ENCODE assay signal across 18 mouse cellular contexts in genomic region chr11:61654786-61655311, GRCm38 (mm10). TPM values are rescaled to one million over a fixed set of nuclear protein-coding genes. Genes with fewer than 3 reads are reported as not detected.
DNase-seq lines count a peak whose midpoint lies in the region; ATAC-seq and TF ChIP-seq lines count a peak whose summit lies in the region.
"Had no signal": no experiment of that assay in that cellular context is flagged by ENCODE, and none has a peak within 500 bp of the region (broad histone marks: within the 10 kb centered on the region; RNA-seq: fewer than 3 reads in every experiment).

No protein-coding gene starts in this region.

- H3K36me3 ChIP-seq in heart, embryonic 16.5 days (ENCODE audit: control insufficient read depth, insufficient read depth), result no peaks in the 10 kb centered on the region
- no peaks in the 10 kb centered on the region for H3K36me3 ChIP-seq in lung, embryonic 14.5 days (ENCODE audit: insufficient read depth)
- no peaks in the 10 kb centered on the region for H3K36me3 ChIP-seq in thymus, adult 2 months (ENCODE audit: control insufficient read depth, insufficient read depth, low read length)
- H3K36me3 ChIP-seq: forebrain, embryonic 10.5 days; midbrain, embryonic 13.5 days; stomach, embryonic 15.5 days had no signal

- H3K4me3 ChIP-seq in heart, embryonic 16.5 days (ENCODE audit: low read length), result no peak overlapping the region
- 0 out of 2 replicates have a peak overlapping the region, but pooled peaks have one; percentile 2 for H3K4me3 ChIP-seq in lung, embryonic 14.5 days (ENCODE audit: low read depth, low read length)
- peak overlapping the region; percentile 55 for H3K4me3 ChIP-seq in thymus, adult 2 months (ENCODE audit: control insufficient read depth, insufficient read depth, low read length)
- H3K4me3 ChIP-seq: forebrain, embryonic 10.5 days; midbrain, embryonic 13.5 days; stomach, embryonic 15.5 days had no signal

- peak; percentile 46 for DNase-seq in CD4-positive, CD25-positive, alpha-beta regulatory T cell, adult 2 months (ENCODE audit: low read depth, low spot score)
- no peak for DNase-seq in heart, adult 18-20 months
- DNase-seq in lung, embryonic 14.5 days, result no peak
- DNase-seq in lung, adult 18-20 months, result no peak
- no peak for DNase-seq in thymus, adult 2 months
- no peak for DNase-seq in thymus, adult 18-20 months
- DNase-seq: adrenal gland, postnatal 25 days; cerebellum, adult 2 months; gastrocnemius, postnatal 10 days; heart, adult 11 months; kidney, adult 8-10 months; kidney, postnatal 25 days had no signal

- no peak overlapping the region for H3K27ac ChIP-seq in heart, embryonic 16.5 days (ENCODE audit: low read length)
- H3K27ac ChIP-seq in lung, embryonic 14.5 days (ENCODE audit: low read depth), result no peak overlapping the region
- H3K27ac ChIP-seq in thymus, adult 2 months (ENCODE audit: control insufficient read depth, insufficient read depth, low read length), result peak overlapping the region; percentile 32; the same call in 1 of the 2 replicates
- H3K27ac ChIP-seq: forebrain, embryonic 10.5 days; midbrain, embryonic 13.5 days; stomach, embryonic 15.5 days had no signal

- H3K4me2 ChIP-seq in heart, embryonic 16.5 days (ENCODE audit: low read depth, low read length), result peak overlapping the region; percentile 45
- H3K4me2 ChIP-seq in lung, embryonic 14.5 days, result peak overlapping the region; percentile 39
- H3K4me2 ChIP-seq: midbrain, embryonic 13.5 days; stomach, embryonic 15.5 days had no signal

- no peaks in the 10 kb centered on the region for H3K9me3 ChIP-seq in heart, embryonic 16.5 days (replicated peaks; ENCODE audit: control insufficient read depth, low read length)
- H3K9me3 ChIP-seq in lung, embryonic 14.5 days (ENCODE audit: low read depth, low read length), result no peaks in the 10 kb centered on the region
- H3K9me3 ChIP-seq: forebrain, embryonic 10.5 days; midbrain, embryonic 13.5 days; stomach, embryonic 15.5 days had no signal

- no peak for ATAC-seq in CD4-positive, CD25-positive, alpha-beta regulatory T cell, adult 4 months
- no peak for ATAC-seq in heart, embryonic 16.5 days (replicated peaks; ENCODE audit: extremely low read depth, insufficient read depth, low FRiP score)
- no peak for ATAC-seq in lung, embryonic 14.5 days (ENCODE audit: insufficient read depth)
- ATAC-seq: inflammation-experienced regulatory T-cells, adult 6 months; midbrain, embryonic 13.5 days had no signal

- no peak overlapping the region for H3K9ac ChIP-seq in heart, embryonic 16.5 days (ENCODE audit: low read length)
- H3K9ac ChIP-seq in lung, embryonic 14.5 days, result no peak overlapping the region
- H3K9ac ChIP-seq: midbrain, embryonic 13.5 days; stomach, embryonic 15.5 days had no signal

- H3K4me1 ChIP-seq in heart, embryonic 16.5 days (ENCODE audit: control insufficient read depth, insufficient read depth, low read length), result peaks cover 3% of the 10 kb centered on the region
- no peaks in the 10 kb centered on the region for H3K4me1 ChIP-seq in lung, embryonic 14.5 days (ENCODE audit: insufficient read depth)
- peaks cover 59% of the 10 kb centered on the region for H3K4me1 ChIP-seq in thymus, adult 2 months (replicated peaks; ENCODE audit: control insufficient read depth, insufficient read depth, low read length)
- H3K4me1 ChIP-seq: forebrain, embryonic 10.5 days; midbrain, embryonic 13.5 days; stomach, embryonic 15.5 days had no signal

- no peaks in the 10 kb centered on the region for H3K27me3 ChIP-seq in heart, embryonic 16.5 days (ENCODE audit: control insufficient read depth, insufficient read depth, low read length)
- no peaks in the 10 kb centered on the region for H3K27me3 ChIP-seq in lung, embryonic 14.5 days (ENCODE audit: insufficient read depth, low read length)
- H3K27me3 ChIP-seq in thymus, adult 2 months (ENCODE audit: control insufficient read depth, insufficient read depth, low read length), result no peaks in the 10 kb centered on the region
- H3K27me3 ChIP-seq: midbrain, embryonic 13.5 days; stomach, embryonic 15.5 days had no signal

- no peak for TF ChIP-seq POLR2A in thymus, adult 2 months (IDR thresholded peaks at IDR 0.05; ENCODE audit: control insufficient read depth, extremely low read depth, insufficient read depth, low read length, poor library complexity)

- TF ChIP-seq CTCF in lung, embryonic 14.5 days (IDR thresholded peaks at IDR 0.05; ENCODE audit: low read depth), result no peak
- no peak for TF ChIP-seq CTCF in thymus, adult 2 months (IDR thresholded peaks at IDR 0.05; ENCODE audit: borderline replicate concordance, control insufficient read depth, extremely low read depth, insufficient read depth, low read length, poor library complexity)

- 87% methylated on average over 4 of the region's 4 CpGs for WGBS in heart, embryonic 16.5 days
- WGBS in lung, embryonic 14.5 days, result 84% methylated on average over 4 of the region's 4 CpGs
- 87% methylated on average over 4 of the region's 4 CpGs for WGBS in thymus, adult 2 months

RNA-seq across cellular contexts. Expression of gene Grap, which starts 1.8 kb away (rescaled TPM):
- 100 to 1,000 TPM; 220 to 344 TPM for polyA plus RNA-seq in CD4-positive, CD25-positive, alpha-beta regulatory T cell, adult 4 months (2017; shearing (Covaris generic))
- 13.9 and 15.7 TPM in 2 replicates for polyA plus RNA-seq in heart, embryonic 16.5 days (2015; fragmentation: Nextera tagmentation; extraction: Ambion mirVana)
- total RNA-seq in heart, adult 18-20 months (2021), result 10 to 100 TPM; 12.1 to 13.5 TPM
- 27.8 and 29.5 TPM in 2 replicates for polyA plus RNA-seq in lung, embryonic 14.5 days (2014; fragmentation: Nextera tagmentation; extraction: Ambion mirVana)
- 119 and 124 TPM in 2 replicates for polyA plus RNA-seq in thymus, adult 2 months (2012; rRNA removed)

RNA-seq across cellular contexts. Expression of gene Fam83g, which starts 29.0 kb away (rescaled TPM):
- polyA plus RNA-seq in CD4-positive, CD25-positive, alpha-beta regulatory T cell, adult 4 months (2017; shearing (Covaris generic)), result under 1 TPM; 0.08 to 0.41 TPM
- 0.97 and 1.5 TPM in 2 replicates for polyA plus RNA-seq in heart, embryonic 16.5 days (2015; fragmentation: Nextera tagmentation; extraction: Ambion mirVana)
- total RNA-seq in heart, adult 18-20 months (2021), result under 1 TPM; 0.25 to 0.33 TPM
- polyA plus RNA-seq in lung, embryonic 14.5 days (2014; fragmentation: Nextera tagmentation; extraction: Ambion mirVana), result 2.1 and 2.2 TPM in 2 replicates
- polyA plus RNA-seq in thymus, adult 2 months (2012; rRNA removed), result 8.9 and 9.5 TPM in 2 replicates
